Mouse (Mus musculus) ES-E14 (cell line): ENCODE measurements around the gene Emb. TPM values are rescaled to one million over a fixed set of nuclear protein-coding genes. Genes with fewer than 3 reads are reported as not detected.
A peak's percentile ranks its signal among the peaks of the same experiment; 100 is the strongest.

Experiments used
- DNase-seq: peaks from one replicate; pipeline ENCODE4 v3.0.0-alpha.2; 2013; ENCODE audit warnings: low read depth, low spot score
- H3K27ac ChIP-seq: 2 replicates; pipeline ENCODE4 v1.5.1; 2012; ENCODE audit warnings: low read depth, mild to moderate bottlenecking, low read length, moderate library complexity, mixed read lengths; ENCODE audit not compliant: poor library complexity, insufficient read depth, severe bottlenecking
- H3K36me3 ChIP-seq: 2 replicates; pipeline ENCODE4 v1.6.1; 2012; ENCODE audit warnings: mild to moderate bottlenecking, low read length, moderate library complexity, mixed read lengths; ENCODE audit not compliant: control insufficient read depth, poor library complexity, insufficient read depth, severe bottlenecking
- H3K4me1 ChIP-seq, 2 experiments: fragments of 150-350 bp in 1 of 2; sonication (generic) in 1 of 2; 2 replicates each; pipeline ENCODE4 v1.6.1; 2012; ENCODE audit warnings: low read length in 2 of 2, mild to moderate bottlenecking in 1 of 2, mixed read lengths in 1 of 2; ENCODE audit not compliant: control insufficient read depth in 2 of 2, insufficient read depth in 2 of 2, poor library complexity in 1 of 2
- H3K4me3 ChIP-seq, 2 experiments: fragments of 150-350 bp in 1 of 2; sonication (generic) in 1 of 2; 2 replicates each; pipeline ENCODE4 v1.5.1; 2012; ENCODE audit warnings: low read length in 2 of 2, low read depth in 1 of 2, mild to moderate bottlenecking in 1 of 2, mixed read lengths in 1 of 2; ENCODE audit not compliant: insufficient read depth in 1 of 2, poor library complexity in 1 of 2, severe bottlenecking in 1 of 2
- H3K9ac ChIP-seq: 2 replicates; pipeline ENCODE4 v1.6.1; 2012; ENCODE audit warnings: low read depth, mild to moderate bottlenecking, low read length, mixed read lengths; ENCODE audit not compliant: poor library complexity, insufficient read depth, severe bottlenecking
- H3K9me3 ChIP-seq: fragments of 150-350 bp; sonication (generic); 2 replicates; pipeline ENCODE4 v1.6.1; 2012; ENCODE audit warnings: low read depth, mild to moderate bottlenecking, low read length; ENCODE audit not compliant: control insufficient read depth, insufficient read depth
- CHD2 ChIP-seq: IDR thresholded peaks from 2 replicates; pipeline ENCODE4 v1.6.1; 2014; ENCODE audit warnings: mild to moderate bottlenecking, low read depth, low read length, inconsistent platforms
- HCFC1 ChIP-seq: IDR thresholded peaks from 2 replicates; pipeline ENCODE4 v1.6.1; 2012; ENCODE audit warnings: low read length, inconsistent platforms, borderline replicate concordance; ENCODE audit not compliant: insufficient read depth
- MAFK ChIP-seq: IDR thresholded peaks from 2 replicates; pipeline ENCODE4 v1.6.1; 2014; ENCODE audit warnings: mild to moderate bottlenecking, low read depth, low read length, inconsistent platforms; ENCODE audit not compliant: insufficient read depth
- ZC3H11A ChIP-seq: IDR thresholded peaks from 2 replicates; pipeline ENCODE4 v1.6.1; 2012; ENCODE audit warnings: low read depth, mild to moderate bottlenecking, inconsistent platforms, low read length, borderline replicate concordance
- ZNF384 ChIP-seq: IDR thresholded peaks from 2 replicates; pipeline ENCODE4 v1.6.1; 2012; ENCODE audit warnings: low read depth, low read length, inconsistent platforms
- in situ Hi-C, 2 experiments: fragments of 600-800 bp; cut with MboI; formaldehyde crosslinking; loops; one replicate each; pipeline ENCODE4 v1.15.1; 2025; ENCODE audit warnings: low sequenced_read_pairs in 2 of 2, inconsistent platforms in 1 of 2; ENCODE audit not compliant: unreplicated experiment in 2 of 2
- total RNA-seq: library from RNA; depleted of rRNA; stranded (reverse); fragments of 300-350 nt; gene quantifications from 2 replicates; pipeline ENCODE4 v1.2.3, GENCODE M21; 2012

Emb gene
- total RNA-seq, 1 experiment = 144 TPM

DNA sequence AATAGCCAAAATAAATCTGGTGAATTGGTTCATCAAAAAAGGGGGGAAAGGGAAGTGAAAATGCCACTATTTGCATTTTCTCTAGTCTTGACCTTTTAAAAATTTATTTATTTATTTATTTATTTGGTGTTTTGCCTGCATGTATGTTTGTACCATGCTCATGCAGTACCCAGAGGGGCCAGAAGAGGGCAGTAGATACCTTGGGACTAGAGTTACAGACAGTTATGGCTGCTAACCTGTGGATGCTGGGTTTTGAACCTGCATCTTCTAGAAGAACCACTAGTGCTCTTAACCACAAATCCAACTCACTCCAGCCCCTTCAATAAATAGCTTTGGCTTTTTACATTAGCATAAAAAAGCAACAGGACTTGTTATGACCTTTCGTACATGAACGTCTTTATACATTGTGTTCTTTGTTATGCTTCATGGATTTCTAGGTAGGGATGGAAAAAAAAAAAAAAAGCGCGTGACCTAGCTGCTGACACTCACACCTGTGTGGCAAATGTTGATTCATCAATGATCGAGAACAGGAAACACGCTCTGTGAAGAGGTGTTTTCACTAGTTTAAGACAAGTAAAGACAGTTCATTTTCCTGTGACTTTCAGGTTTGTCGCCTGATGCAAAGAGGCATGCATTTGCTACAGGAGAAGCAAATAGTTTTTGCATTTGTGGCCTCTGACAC, 9.8 kb upstream of the Emb start:
- Histone ChIP-seq H3K4me1 (no peaks in the 10 kb centered on the region), H3K27ac (no peak overlapping the region), H3K4me3 (no peak overlapping the region), H3K36me3 (no peaks in the 10 kb centered on the region), H3K9ac (no peak overlapping the region), H3K9me3 (no peaks in the 10 kb centered on the region)
- in situ Hi-C loops = no loop called here
- TF ChIP-seq ZNF384 = no peak
- TF ChIP-seq ZC3H11A = peak; percentile 87
- DNase-seq = peak; percentile 79

DNA sequence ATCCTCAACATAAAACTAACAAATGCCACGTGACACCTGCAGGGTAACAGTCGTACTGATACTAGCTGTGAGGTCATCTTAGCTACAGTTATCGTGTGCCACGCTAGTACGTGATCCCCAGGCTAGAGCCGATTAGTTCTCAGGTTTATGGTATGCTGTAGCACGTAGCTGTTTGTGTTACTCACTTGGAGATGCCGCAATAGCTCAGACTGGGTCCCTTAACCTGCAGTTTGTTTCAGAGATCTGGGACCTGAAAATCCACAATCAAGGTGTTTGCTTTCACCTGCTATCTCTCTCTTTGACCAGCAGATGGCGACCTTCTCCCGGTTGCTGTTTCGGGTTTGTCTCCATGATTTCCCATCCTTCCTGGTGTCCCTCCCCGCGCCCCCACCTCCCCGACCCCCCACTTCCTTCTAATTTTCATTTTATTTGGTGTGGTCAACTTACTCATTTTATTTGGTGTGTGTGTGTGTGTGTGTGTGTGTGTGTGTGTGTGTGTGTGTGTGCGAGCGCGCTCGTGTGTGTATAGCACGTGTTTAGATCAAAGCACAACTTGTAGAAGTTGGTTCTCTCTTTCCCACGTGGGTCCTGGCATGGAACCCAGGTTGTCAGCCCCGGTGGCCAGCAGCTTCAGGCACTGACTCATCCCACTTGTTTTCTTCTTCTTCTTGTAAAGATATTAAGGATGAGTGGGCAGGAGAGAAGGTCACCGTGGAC, 5.4 kb upstream of the Emb start:
- Histone ChIP-seq H3K27ac (no peak overlapping the region), H3K4me3 (no peak overlapping the region), H3K9ac (no peak overlapping the region), H3K36me3 (no peaks in the 10 kb centered on the region), H3K9me3 (no peaks in the 10 kb centered on the region), H3K4me1 (peaks cover 0 to 2% of the 10 kb centered on the region in 2 experiments; a peak in 1 of 4 replicates)
- no peak for DNase-seq
- in situ Hi-C loops = loop anchor here (10.0 kb wide), 1 partner anchor 112 kb away; no protein-coding TSS in a partner anchor
- TF ChIP-seq MAFK (no peak), ZC3H11A (peak; percentile 70; the same call in 1 of the 2 replicates)

DNA sequence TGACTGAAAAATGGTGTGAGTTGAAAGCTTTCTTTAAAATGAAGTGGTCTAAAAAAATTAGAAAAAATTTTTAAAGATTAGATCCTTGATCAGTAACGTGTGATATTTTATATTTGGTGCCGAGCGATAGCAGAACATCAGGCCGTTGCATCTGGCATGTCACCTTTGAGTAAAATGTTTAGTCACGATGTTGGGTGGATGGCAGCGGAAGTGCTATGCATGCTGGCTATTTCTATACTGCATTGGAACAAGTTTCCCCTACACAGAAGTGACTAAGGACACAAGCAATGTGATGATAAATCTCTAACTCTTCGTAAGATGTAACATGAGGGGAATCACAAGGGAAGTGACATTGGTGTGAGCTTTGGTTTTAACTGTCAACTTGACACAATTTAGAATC, 3.7 kb upstream of the Emb start:
- H3K9ac ChIP-seq = no peak overlapping the region
- in situ Hi-C loops = loop anchor here (5.0 to 10.0 kb wide), 2 partner anchors 83 to 110 kb away; no protein-coding TSS in a partner anchor
- TF ChIP-seq HCFC1 (no peak), ZC3H11A (no peak), CHD2 (no peak), MAFK (no peak), ZNF384 (no peak)

DNA sequence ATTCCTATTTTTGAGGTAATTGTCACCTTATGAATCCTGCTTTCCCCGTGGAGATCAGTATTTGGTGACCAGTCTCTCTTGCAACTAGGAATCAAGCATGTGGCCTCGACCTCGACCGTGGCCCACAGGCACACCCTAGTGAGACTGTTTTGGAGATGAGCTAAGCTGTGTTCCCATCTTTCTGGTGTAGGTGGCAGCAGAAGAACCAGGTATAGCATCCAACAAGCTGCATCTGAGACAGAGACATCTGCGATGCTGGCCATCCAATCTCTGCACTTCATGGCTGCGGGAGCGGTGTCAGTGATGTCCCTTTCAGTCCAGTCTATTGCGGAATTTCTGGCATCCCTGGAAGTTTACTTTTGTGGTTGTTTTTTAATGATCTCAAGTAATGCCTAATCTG, 2.3 kb upstream of the Emb start:
- Histone ChIP-seq H3K4me3 (no peak overlapping the region), H3K36me3 (no peaks in the 10 kb centered on the region), H3K9ac (no peak overlapping the region), H3K4me1 (peaks cover 0 to 2% of the 10 kb centered on the region in 2 experiments; a peak in 1 of 4 replicates), H3K9me3 (no peaks in the 10 kb centered on the region), H3K27ac (no peak overlapping the region)
- no peak for DNase-seq
- in situ Hi-C loops = loop anchor here (5.0 to 10.0 kb wide), 2 partner anchors 81 to 109 kb away; no protein-coding TSS in a partner anchor
- no peak for TF ChIP-seq ZC3H11A
- no peak for TF ChIP-seq HCFC1
- TF ChIP-seq ZNF384 = no peak
- no peak for TF ChIP-seq CHD2
- no peak for TF ChIP-seq MAFK

More for the DNA sequence above, 3.7 kb upstream of the Emb start:
- no peak for DNase-seq
- Histone ChIP-seq H3K4me1 (peaks cover 0 to 2% of the 10 kb centered on the region in 2 experiments; a peak in 1 of 4 replicates), H3K4me3 (no peak overlapping the region), H3K36me3 (no peaks in the 10 kb centered on the region), H3K9me3 (no peaks in the 10 kb centered on the region), H3K27ac (no peak overlapping the region)
